Mouse (Mus musculus) cerebellum, adult 11-12 months (tissue): Measurements from ENCODE around the gene 2410004P03Rik.
"Not testable (repeated sequence)": the region's sequence is repeated elsewhere in the genome, so short reads cannot be mapped to it uniquely, and the experiment has no call there.

Experiments used
- DNase-seq: peaks from one replicate; pipeline ENCODE4 v3.0.0; 2022

Gene 2410004P03Rik

GRCm38 (mm10) chr12:17011100-17011870, at the start of gene 2410004P03Rik:
Gene 2410004P03Rik, minus strand, starts transcription at chr12:17011727.
- DNase-seq, result peak; percentile 29

GRCm38 (mm10) chr12:17061183-17061722, 49.7 kb upstream of the 2410004P03Rik start:
- DNase-seq, result no peak

GRCm38 (mm10) chr12:17058490-17058889, 47.0 kb upstream of the 2410004P03Rik start:
- DNase-seq, result no peak

- DNase-seq, result no peak
These were observed 45.6 kb upstream of the 2410004P03Rik start for GRCm38 (mm10) chr12:17057110-17057509.

- DNase-seq, result no peak
These were observed 44.2 kb upstream of the 2410004P03Rik start for GRCm38 (mm10) chr12:17055766-17056165.

- no peak for DNase-seq
These were observed 43.2 kb upstream of the 2410004P03Rik start for GRCm38 (mm10) chr12:17054691-17055090.

- no peak for DNase-seq
These were observed 41.1 kb upstream of the 2410004P03Rik start for GRCm38 (mm10) chr12:17052673-17053072.

GRCm38 (mm10) chr12:17051057-17051456, 39.5 kb upstream of the 2410004P03Rik start:
- no peak for DNase-seq

- DNase-seq, result no peak
These were observed 38.3 kb upstream of the 2410004P03Rik start for GRCm38 (mm10) chr12:17049796-17050195.

GRCm38 (mm10) chr12:17048979-17049612, 37.6 kb upstream of the 2410004P03Rik start:
- no peak for DNase-seq

GRCm38 (mm10) chr12:17043311-17043710, 31.8 kb upstream of the 2410004P03Rik start:
- no peak for DNase-seq

GRCm38 (mm10) chr12:17040567-17040966, 29.0 kb upstream of the 2410004P03Rik start:
- DNase-seq, result no peak

- no peak for DNase-seq
These were observed 27.9 kb upstream of the 2410004P03Rik start for GRCm38 (mm10) chr12:17039415-17039814.

GRCm38 (mm10) chr12:17038246-17038645, 26.7 kb upstream of the 2410004P03Rik start:
- no peak for DNase-seq

- DNase-seq, result no peak
These were observed 25.6 kb upstream of the 2410004P03Rik start for GRCm38 (mm10) chr12:17037053-17037610.

- no peak for DNase-seq
These were observed 25.0 kb upstream of the 2410004P03Rik start for GRCm38 (mm10) chr12:17036532-17036931.

- DNase-seq, result no peak
These were observed 23.6 kb upstream of the 2410004P03Rik start for GRCm38 (mm10) chr12:17035128-17035527.

- no peak for DNase-seq
These were observed 23.1 kb upstream of the 2410004P03Rik start for GRCm38 (mm10) chr12:17034671-17035070.

GRCm38 (mm10) chr12:17033464-17033841, 21.9 kb upstream of the 2410004P03Rik start:
- no peak for DNase-seq

GRCm38 (mm10) chr12:17032694-17033463, 21.4 kb upstream of the 2410004P03Rik start:
- peak; percentile 36 for DNase-seq

GRCm38 (mm10) chr12:17024554-17025110, 13.1 kb upstream of the 2410004P03Rik start:
- DNase-seq, result no peak

- DNase-seq, result no peak
These were observed 10.6 kb upstream of the 2410004P03Rik start for GRCm38 (mm10) chr12:17022145-17022544.

GRCm38 (mm10) chr12:17021125-17021524, 9.6 kb upstream of the 2410004P03Rik start:
- not testable (repeated sequence) for DNase-seq
